8 mouse cellular contexts compared by ENCODE assay signal in the genomic region with DNA sequence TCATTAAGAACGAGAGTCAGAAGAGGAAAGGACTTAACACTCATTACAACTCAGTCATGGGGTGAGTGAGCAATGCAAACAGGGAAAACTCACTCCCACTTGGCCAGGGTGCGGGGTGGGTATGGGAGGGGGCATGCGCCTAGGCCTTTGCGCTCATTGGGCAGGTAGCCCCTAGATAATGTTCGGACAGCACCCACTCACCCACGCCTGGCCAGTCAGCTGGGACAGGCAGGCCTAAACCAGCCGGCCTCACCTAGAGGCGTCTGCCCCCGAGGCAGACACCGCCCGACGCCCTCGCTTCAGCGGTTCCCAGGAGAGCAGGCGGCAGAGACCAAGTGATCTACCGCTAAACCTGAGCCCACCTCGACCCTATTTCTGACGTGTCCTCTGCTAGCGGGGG. TPM values are rescaled to one million over a fixed set of nuclear protein-coding genes. Genes with fewer than 3 reads are reported as not detected.
A peak's percentile ranks its signal among the peaks of the same experiment; 100 is the strongest.
DNase-seq lines count a peak whose midpoint lies in the region; ATAC-seq and TF ChIP-seq lines count a peak whose summit lies in the region.

No protein-coding gene starts in this region.

- peak overlapping the region; percentile 74 for H3K4me2 ChIP-seq in forebrain, embryonic 12.5 days
- peak overlapping the region; percentile 86 for H3K4me2 ChIP-seq in limb, embryonic 12.5 days
- peak overlapping the region; percentile 69; the same call in 1 of the 2 replicates for H3K4me2 ChIP-seq in neural tube, embryonic 14.5 days (ENCODE audit: low read depth, low read length)

- H3K27me3 ChIP-seq in forebrain, embryonic 12.5 days, result peaks cover 77% of the 10 kb centered on the region
- H3K27me3 ChIP-seq in limb, embryonic 12.5 days, result peaks cover 81% of the 10 kb centered on the region
- peaks cover 55% of the 10 kb centered on the region for H3K27me3 ChIP-seq in neural tube, embryonic 14.5 days (ENCODE audit: control insufficient read depth, insufficient read depth, low read length)

- peaks cover 23% of the 10 kb centered on the region for H3K36me3 ChIP-seq in forebrain, embryonic 12.5 days (replicated peaks)
- H3K36me3 ChIP-seq in limb, embryonic 12.5 days, result peaks cover 28% of the 10 kb centered on the region
- H3K36me3 ChIP-seq in neural tube, embryonic 14.5 days (ENCODE audit: control insufficient read depth, insufficient read depth, low read length), result peaks cover 6% of the 10 kb centered on the region; the same call in 1 of the 2 replicates

- no peak overlapping the region for H3K27ac ChIP-seq in forebrain, embryonic 12.5 days
- H3K27ac ChIP-seq in limb, embryonic 12.5 days, result peak overlapping the region; percentile 35; the same call in 1 of the 2 replicates
- no peak overlapping the region for H3K27ac ChIP-seq in neural tube, embryonic 14.5 days (ENCODE audit: low read depth, low read length)

- ATAC-seq in forebrain, embryonic 12.5 days (ENCODE audit: low FRiP score), result no peak
- no peak for ATAC-seq in limb, embryonic 12.5 days (ENCODE audit: insufficient number of reproducible peaks, insufficient read depth, low FRiP score, low TSS enrichment, low read depth)
- no peak for ATAC-seq in neural tube, embryonic 14.5 days (ENCODE audit: low read depth)

- TF ChIP-seq POLR2A in lung, adult 2 months (IDR thresholded peaks at IDR 0.05; ENCODE audit: borderline replicate concordance, extremely low read depth, low read depth, low read length), result peak; percentile 63; the same call in 1 of the 2 replicates

- no peak for DNase-seq in lung, adult 2 months
- DNase-seq in lung, postnatal 36 days, result no peak
- DNase-seq in spleen, postnatal 10 days (ENCODE audit: low spot score in 2 of 2), result no peak
- DNase-seq in MN1 (ENCODE audit: low spot score), result no peak
- DNase-seq in cerebellum, adult 9-11 months, result no peak

- 12% methylated on average over 19 of the region's 19 CpGs for WGBS in lung, adult 2 months
- WGBS in forebrain, embryonic 12.5 days, result 4% methylated on average over 19 of the region's 19 CpGs
- WGBS in limb, embryonic 12.5 days, result 6% methylated on average over 19 of the region's 19 CpGs
- WGBS in neural tube, embryonic 14.5 days, result 5% methylated on average over 19 of the region's 19 CpGs

- peak overlapping the region; percentile 25; the same call in 1 of the 2 replicates for H3K9ac ChIP-seq in forebrain, embryonic 12.5 days
- H3K9ac ChIP-seq in limb, embryonic 12.5 days (replicated peaks), result peak overlapping the region; percentile 55
- H3K9ac ChIP-seq in neural tube, embryonic 14.5 days (replicated peaks; ENCODE audit: low read depth, low read length), result no peak overlapping the region

- TF ChIP-seq CTCF in lung, adult 2 months (IDR thresholded peaks at IDR 0.05; ENCODE audit: insufficient read depth, low read length), result no peak

- peak overlapping the region; percentile 75 for H3K4me3 ChIP-seq in lung, adult 2 months (replicated peaks; ENCODE audit: extremely low read depth, low read depth, low read length)
- peak overlapping the region; percentile 42 for H3K4me3 ChIP-seq in forebrain, embryonic 12.5 days (replicated peaks)
- peak overlapping the region; percentile 46 for H3K4me3 ChIP-seq in limb, embryonic 12.5 days (replicated peaks)
- no peak overlapping the region for H3K4me3 ChIP-seq in neural tube, embryonic 14.5 days (ENCODE audit: low read depth, low read length)

- H3K9me3 ChIP-seq in forebrain, embryonic 12.5 days, result no peaks in the 10 kb centered on the region
- H3K9me3 ChIP-seq in limb, embryonic 12.5 days, result no peaks in the 10 kb centered on the region
- H3K9me3 ChIP-seq in neural tube, embryonic 14.5 days (ENCODE audit: control insufficient read depth, low read length), result no peaks in the 10 kb centered on the region

- peaks cover 8% of the 10 kb centered on the region; the same call in 1 of the 2 replicates for H3K4me1 ChIP-seq in lung, adult 2 months (ENCODE audit: control insufficient read depth, insufficient read depth, low read length)
- H3K4me1 ChIP-seq in forebrain, embryonic 12.5 days, result peaks cover 28% of the 10 kb centered on the region
- H3K4me1 ChIP-seq in limb, embryonic 12.5 days (replicated peaks), result peaks cover 38% of the 10 kb centered on the region
- peaks cover 13% of the 10 kb centered on the region; the same call in 1 of the 2 replicates for H3K4me1 ChIP-seq in neural tube, embryonic 14.5 days (ENCODE audit: control insufficient read depth, insufficient read depth, low read length)

RNA-seq across cellular contexts. Expression of a gene that starts 1.1 kb away (rescaled TPM):
- polyA plus RNA-seq in lung, adult 2 months (2012; rRNA removed), result 40.1 and 47.0 TPM in 2 replicates
- polyA plus RNA-seq in forebrain, embryonic 12.5 days (2016; fragmentation: Nextera tagmentation; extraction: Ambion mirVana), result 1.9 TPM in 2 replicates
- 7.4 and 8.1 TPM in 2 replicates for polyA plus RNA-seq in limb, embryonic 12.5 days (2016; fragmentation: Nextera tagmentation; extraction: Ambion mirVana)
- not detected in 2 replicates for polyA plus RNA-seq in neural tube, embryonic 14.5 days (2014; fragmentation: Nextera tagmentation; extraction: Ambion mirVana)

RNA-seq across cellular contexts. Expression of a gene that starts 14.5 kb away (rescaled TPM):
- 24.8 and 28.3 TPM in 2 replicates for polyA plus RNA-seq in lung, adult 2 months (2012; rRNA removed)
- polyA plus RNA-seq in forebrain, embryonic 12.5 days (2016; fragmentation: Nextera tagmentation; extraction: Ambion mirVana), result 13.8 and 15.8 TPM in 2 replicates
- 16.7 and 16.8 TPM in 2 replicates for polyA plus RNA-seq in limb, embryonic 12.5 days (2016; fragmentation: Nextera tagmentation; extraction: Ambion mirVana)
- 5.1 and 14.6 TPM in 2 replicates for polyA plus RNA-seq in neural tube, embryonic 14.5 days (2014; fragmentation: Nextera tagmentation; extraction: Ambion mirVana)

RNA-seq across cellular contexts. Expression of a gene that starts 33.0 kb away (rescaled TPM):
- polyA plus RNA-seq in lung, adult 2 months (2012; rRNA removed), result 16.5 and 17.3 TPM in 2 replicates
- polyA plus RNA-seq in forebrain, embryonic 12.5 days (2016; fragmentation: Nextera tagmentation; extraction: Ambion mirVana), result 72.9 and 79.8 TPM in 2 replicates
- polyA plus RNA-seq in limb, embryonic 12.5 days (2016; fragmentation: Nextera tagmentation; extraction: Ambion mirVana), result 64.5 and 70.8 TPM in 2 replicates
- 65.3 and 74.7 TPM in 2 replicates for polyA plus RNA-seq in neural tube, embryonic 14.5 days (2014; fragmentation: Nextera tagmentation; extraction: Ambion mirVana)
